Mouse (Mus musculus): ENCODE data around the gene Cracr2a. TPM values are rescaled to one million over a fixed set of nuclear protein-coding genes. Genes with fewer than 3 reads are reported as not detected.

Gene Cracr2a
- polyA plus RNA-seq, 1 experiment: 4.0 TPM

- Histone ChIP-seq H3K36me3 (ENCODE audit: control insufficient read depth, insufficient read depth, low read length) (no peaks in the 10 kb centered on the region), H3K27me3 (ENCODE audit: control insufficient read depth, insufficient read depth, low read length) (no peaks in the 10 kb centered on the region), H3K27ac (ENCODE audit: insufficient read depth, low read length) (no peak overlapping the region), H3K4me3 (ENCODE audit: extremely low read depth, insufficient read depth, insufficient read length) (no peak overlapping the region), H3K4me1 (ENCODE audit: control insufficient read depth, insufficient read depth, insufficient read length) (no peaks in the 10 kb centered on the region)
- TF ChIP-seq CTCF (IDR thresholded peaks at IDR 0.05; ENCODE audit: extremely low read depth, insufficient read depth, insufficient read length, insufficient replicate concordance) (no peak), POLR2A (IDR thresholded peaks at IDR 0.05; ENCODE audit: low read depth, low read length) (no peak)
- 71% methylated on average over 8 of the region's 8 CpGs for WGBS
- DNase-seq (ENCODE audit: low read depth in 1 of 2, low spot score in 2 of 2): no peak
Observed at GRCm38 (mm10) chr6:127683561-127683960, 122.4 kb downstream of the Cracr2a start.

GRCm38 (mm10) chr6:127684981-127685380 is 123.8 kb downstream of the Cracr2a start:
- H3K36me3 ChIP-seq (ENCODE audit: control insufficient read depth, insufficient read depth, low read length): no peaks in the 10 kb centered on the region
- 75% methylated on average over 4 of the region's 4 CpGs for WGBS
- DNase-seq (ENCODE audit: low read depth in 1 of 2, low spot score in 2 of 2): no peak
- TF ChIP-seq CTCF (IDR thresholded peaks at IDR 0.05; ENCODE audit: extremely low read depth, insufficient read depth, insufficient read length, insufficient replicate concordance) (no peak), POLR2A (IDR thresholded peaks at IDR 0.05; ENCODE audit: low read depth, low read length) (no peak)
- H3K27me3 ChIP-seq (ENCODE audit: control insufficient read depth, insufficient read depth, low read length): no peaks in the 10 kb centered on the region
- no peaks in the 10 kb centered on the region for H3K4me1 ChIP-seq (ENCODE audit: control insufficient read depth, insufficient read depth, insufficient read length)
- no peak overlapping the region for H3K27ac ChIP-seq (ENCODE audit: insufficient read depth, low read length)
- no peak overlapping the region for H3K4me3 ChIP-seq (ENCODE audit: extremely low read depth, insufficient read depth, insufficient read length)

GRCm38 (mm10) chr6:127687181-127687860 is 126.2 kb downstream of the Cracr2a start:
- H3K27ac ChIP-seq (ENCODE audit: insufficient read depth, low read length): no peak overlapping the region
- 94% methylated on average over 6 of the region's 6 CpGs for WGBS
- no peak overlapping the region for H3K4me3 ChIP-seq (ENCODE audit: extremely low read depth, insufficient read depth, insufficient read length)
- H3K27me3 ChIP-seq (ENCODE audit: control insufficient read depth, insufficient read depth, low read length): no peaks in the 10 kb centered on the region
- no peaks in the 10 kb centered on the region for H3K36me3 ChIP-seq (ENCODE audit: control insufficient read depth, insufficient read depth, low read length)
- no peak for DNase-seq (ENCODE audit: low read depth in 1 of 2, low spot score in 2 of 2)
- H3K4me1 ChIP-seq (ENCODE audit: control insufficient read depth, insufficient read depth, insufficient read length): no peaks in the 10 kb centered on the region
- TF ChIP-seq CTCF (IDR thresholded peaks at IDR 0.05; ENCODE audit: extremely low read depth, insufficient read depth, insufficient read length, insufficient replicate concordance): no peak

DNA sequence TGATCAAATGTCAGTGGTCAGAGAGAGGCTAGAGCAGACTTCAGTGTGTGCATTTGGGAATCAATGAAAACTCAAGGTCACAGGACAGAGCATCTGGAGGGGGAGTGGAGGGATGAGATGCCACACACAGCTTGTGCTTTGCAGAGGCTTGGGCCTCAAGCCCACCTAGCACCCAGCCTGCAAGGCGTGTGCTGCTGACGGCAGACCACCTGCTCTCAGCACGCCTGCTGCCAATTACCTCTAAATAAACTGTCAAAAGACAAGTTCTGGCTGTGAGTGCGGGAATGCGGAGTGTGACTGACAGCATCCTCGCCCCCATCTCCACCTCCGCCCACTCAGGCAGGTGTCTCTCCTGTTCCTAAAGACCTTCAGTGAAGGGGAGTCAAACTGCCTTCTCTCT is 131.2 kb downstream of the Cracr2a start:
- WGBS: 67% methylated on average over 7 of the region's 7 CpGs
- H3K27ac ChIP-seq (ENCODE audit: insufficient read depth, low read length): no peak overlapping the region
- H3K4me1 ChIP-seq (ENCODE audit: control insufficient read depth, insufficient read depth, insufficient read length): no peaks in the 10 kb centered on the region
- no peak for DNase-seq (ENCODE audit: low read depth in 1 of 2, low spot score in 2 of 2)
- no peaks in the 10 kb centered on the region for H3K36me3 ChIP-seq (ENCODE audit: control insufficient read depth, insufficient read depth, low read length)
- H3K27me3 ChIP-seq (ENCODE audit: control insufficient read depth, insufficient read depth, low read length): no peaks in the 10 kb centered on the region
- H3K4me3 ChIP-seq (ENCODE audit: extremely low read depth, insufficient read depth, insufficient read length): no peak overlapping the region
- TF ChIP-seq CTCF (IDR thresholded peaks at IDR 0.05; ENCODE audit: extremely low read depth, insufficient read depth, insufficient read length, insufficient replicate concordance) (no peak), POLR2A (IDR thresholded peaks at IDR 0.05; ENCODE audit: low read depth, low read length) (no peak)

GRCm38 (mm10) chr6:127693681-127694080 is 132.5 kb downstream of the Cracr2a start:
- Histone ChIP-seq H3K27me3 (ENCODE audit: control insufficient read depth, insufficient read depth, low read length) (no peaks in the 10 kb centered on the region), H3K27ac (ENCODE audit: insufficient read depth, low read length) (no peak overlapping the region), H3K4me1 (ENCODE audit: control insufficient read depth, insufficient read depth, insufficient read length) (no peaks in the 10 kb centered on the region), H3K4me3 (ENCODE audit: extremely low read depth, insufficient read depth, insufficient read length) (no peak overlapping the region), H3K36me3 (ENCODE audit: control insufficient read depth, insufficient read depth, low read length) (no peaks in the 10 kb centered on the region)
- TF ChIP-seq CTCF (IDR thresholded peaks at IDR 0.05; ENCODE audit: extremely low read depth, insufficient read depth, insufficient read length, insufficient replicate concordance) (no peak), POLR2A (IDR thresholded peaks at IDR 0.05; ENCODE audit: low read depth, low read length) (no peak)
- DNase-seq (ENCODE audit: low read depth in 1 of 2, low spot score in 2 of 2): no peak
- WGBS: 88% methylated on average over 7 of the region's 7 CpGs

DNA sequence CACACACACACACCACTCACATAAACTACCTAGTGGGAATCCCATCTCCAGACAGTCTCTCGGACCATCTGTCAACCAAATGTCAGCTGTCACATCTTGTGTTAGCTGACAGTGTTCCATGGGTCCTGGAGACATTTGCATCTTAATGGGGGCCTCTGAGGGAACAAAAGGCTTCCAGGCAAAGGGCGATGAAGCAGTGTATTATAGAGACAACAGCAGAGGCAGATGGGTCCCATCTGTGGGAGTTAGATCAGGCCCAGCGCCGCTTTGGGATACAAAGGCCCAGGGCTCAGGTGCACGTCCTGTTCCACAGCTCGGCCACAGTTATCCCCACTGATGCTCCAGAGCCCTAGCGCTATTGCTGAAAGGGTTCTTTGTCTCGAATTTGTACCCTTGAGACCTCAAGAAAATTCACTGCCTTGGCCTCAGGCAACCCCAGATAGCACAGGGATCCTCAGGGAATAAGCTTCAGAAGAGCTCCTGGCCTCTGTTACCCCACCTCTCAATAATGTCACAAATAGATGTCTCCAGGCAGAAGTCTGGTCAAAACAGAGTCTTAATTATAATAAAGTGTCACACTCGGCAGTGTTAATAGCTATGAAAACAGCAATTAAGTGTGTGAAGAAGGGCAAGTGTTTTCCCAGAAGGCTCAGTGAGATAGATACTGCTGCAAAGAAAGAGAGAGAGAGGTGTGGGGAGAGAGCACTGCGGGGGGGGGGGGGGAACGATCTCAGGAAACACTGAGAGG is 140.1 kb downstream of the Cracr2a start:
- TF ChIP-seq POLR2A (IDR thresholded peaks at IDR 0.05; ENCODE audit: low read depth, low read length) (no peak), CTCF (IDR thresholded peaks at IDR 0.05; ENCODE audit: extremely low read depth, insufficient read depth, insufficient read length, insufficient replicate concordance) (no peak)
- 69% methylated on average over 10 of the region's 11 CpGs for WGBS
- no peak overlapping the region for H3K27ac ChIP-seq (ENCODE audit: insufficient read depth, low read length)

GRCm38 (mm10) chr6:127708218-127708628 is 147.1 kb downstream of the Cracr2a start:
- Histone ChIP-seq H3K36me3 (ENCODE audit: control insufficient read depth, insufficient read depth, low read length) (no peaks in the 10 kb centered on the region), H3K27ac (ENCODE audit: insufficient read depth, low read length) (no peak overlapping the region), H3K4me1 (ENCODE audit: control insufficient read depth, insufficient read depth, insufficient read length) (no peaks in the 10 kb centered on the region), H3K27me3 (ENCODE audit: control insufficient read depth, insufficient read depth, low read length) (no peaks in the 10 kb centered on the region), H3K4me3 (ENCODE audit: extremely low read depth, insufficient read depth, insufficient read length) (no peak overlapping the region)
- WGBS: 77% methylated on average over 1 of the region's 1 CpGs
- DNase-seq (ENCODE audit: low read depth in 1 of 2, low spot score in 2 of 2): no peak
- TF ChIP-seq CTCF (IDR thresholded peaks at IDR 0.05; ENCODE audit: extremely low read depth, insufficient read depth, insufficient read length, insufficient replicate concordance): no peak
- TF ChIP-seq POLR2A (IDR thresholded peaks at IDR 0.05; ENCODE audit: low read depth, low read length): no peak

More for the DNA sequence above, 140.1 kb downstream of the Cracr2a start:
- Histone ChIP-seq H3K4me1 (ENCODE audit: control insufficient read depth, insufficient read depth, insufficient read length) (no peaks in the 10 kb centered on the region), H3K27me3 (ENCODE audit: control insufficient read depth, insufficient read depth, low read length) (no peaks in the 10 kb centered on the region), H3K4me3 (ENCODE audit: extremely low read depth, insufficient read depth, insufficient read length) (no peak overlapping the region), H3K36me3 (ENCODE audit: control insufficient read depth, insufficient read depth, low read length) (no peaks in the 10 kb centered on the region)
- DNase-seq (ENCODE audit: low read depth in 1 of 2, low spot score in 2 of 2): no peak
